Mouse (Mus musculus): ENCODE data around the gene Strip2. TPM values are rescaled to one million over a fixed set of nuclear protein-coding genes. Genes with fewer than 3 reads are reported as not detected.

Gene Strip2
- total RNA-seq, 2 experiments from 2014 or later: 0.33 to 1.3 TPM

DNA sequence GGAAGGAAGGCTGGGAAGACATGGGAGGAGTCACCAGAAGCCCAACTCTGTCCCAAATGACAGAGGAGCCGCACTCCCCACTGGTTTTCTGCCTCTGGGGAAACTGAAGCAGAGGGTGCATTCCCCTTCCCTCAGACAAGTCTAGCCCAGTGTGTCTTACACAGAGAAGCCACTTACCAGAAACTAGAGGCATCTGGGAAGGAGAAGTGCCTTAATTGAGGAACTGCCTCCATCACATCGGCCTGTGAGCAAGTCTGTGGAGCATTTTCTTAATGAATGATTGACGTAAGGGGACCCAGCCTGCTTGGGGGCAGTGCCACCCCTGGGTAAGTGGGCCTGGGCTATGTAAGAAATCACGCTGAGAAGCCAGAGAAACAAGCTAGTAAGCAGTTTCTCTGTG lies 82.0 kb downstream of the Strip2 start:
- ATAC-seq (ENCODE audit: poor library complexity, severe bottlenecking): peak; percentile 56

DNA sequence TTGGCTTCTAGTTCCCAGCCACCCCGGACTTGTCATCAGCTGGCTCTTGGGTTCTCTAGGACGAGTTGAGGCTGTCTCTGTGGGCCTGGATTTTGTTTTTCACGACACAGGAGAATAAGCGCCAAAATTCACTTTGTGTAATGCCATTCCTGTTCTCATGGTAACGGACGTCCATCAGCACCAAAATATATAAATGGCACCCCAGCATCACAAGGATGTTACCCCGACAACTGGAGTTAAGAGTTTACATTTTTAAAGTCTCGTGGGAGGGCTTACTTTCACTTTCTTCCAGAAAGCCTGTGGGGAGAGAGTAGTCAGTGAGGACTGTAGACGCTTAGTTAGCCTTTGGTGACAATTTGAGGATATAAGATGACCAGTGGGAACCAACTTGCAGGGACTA lies 85.8 kb downstream of the Strip2 start:
- ATAC-seq (ENCODE audit: poor library complexity, severe bottlenecking): no peak

DNA sequence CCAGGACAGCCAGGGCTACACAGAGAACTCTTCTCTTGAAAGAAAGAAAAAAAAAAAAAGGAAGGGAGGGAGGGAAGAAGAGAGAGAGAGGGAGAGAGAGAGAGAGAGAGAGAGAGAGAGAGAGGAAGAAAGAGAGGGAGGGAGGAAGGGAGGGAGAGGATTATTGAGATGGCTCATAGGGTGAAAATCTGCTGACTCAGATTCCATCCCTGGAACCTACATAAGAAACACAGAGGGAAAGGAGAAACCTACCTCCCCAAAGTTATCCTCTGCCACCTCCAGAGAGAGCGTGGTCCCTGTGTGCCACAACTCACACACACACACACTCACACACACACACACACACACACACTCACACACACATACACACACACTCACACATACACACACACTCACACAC lies 89.0 kb downstream of the Strip2 start:
- no peak for ATAC-seq (ENCODE audit: poor library complexity, severe bottlenecking)

DNA sequence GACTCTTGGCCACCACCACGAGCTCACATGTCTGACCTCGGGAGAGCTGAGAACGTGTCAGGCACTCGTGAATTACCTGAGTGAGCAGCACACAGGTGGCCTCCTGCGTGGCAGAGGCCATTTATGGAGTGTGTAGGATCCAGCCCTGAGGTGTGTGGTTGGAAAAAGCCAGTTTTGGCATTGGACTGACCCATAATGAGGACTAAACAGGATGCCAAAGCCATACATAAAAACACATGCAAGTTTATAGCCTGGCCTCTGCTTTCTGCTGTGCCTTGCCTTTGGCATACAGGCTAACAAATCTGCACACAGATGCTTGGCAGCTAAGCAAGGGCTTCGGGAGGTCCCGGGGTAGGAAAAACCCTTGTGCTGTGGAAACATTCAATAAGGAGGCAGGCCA lies 92.4 kb downstream of the Strip2 start:
- ATAC-seq (ENCODE audit: poor library complexity, severe bottlenecking): no peak

Other genes with a start within 250 kb of the Strip2 start
- gene Tspan33, start 222.8 kb upstream of the Strip2 start, total RNA-seq (2015): 1.5 and 3.7 TPM in 2 replicates
- 2.7 and 5.0 TPM in 2 replicates for gene Tspan33, start 222.8 kb upstream of the Strip2 start, total RNA-seq (2017)
- gene Smo, start 181.5 kb upstream of the Strip2 start, total RNA-seq (2015): 2.6 and 4.3 TPM in 2 replicates
- 2.3 and 2.5 TPM in 2 replicates for gene Smo, start 181.5 kb upstream of the Strip2 start, total RNA-seq (2017)
- gene Ahcyl2, start 149.0 kb upstream of the Strip2 start, total RNA-seq (2015): 34.2 and 46.4 TPM in 2 replicates
- 80.8 and 82.7 TPM in 2 replicates for gene Ahcyl2, start 149.0 kb upstream of the Strip2 start, total RNA-seq (2017)
- gene Nrf1, start 131.0 kb downstream of the Strip2 start, total RNA-seq (2015): 37.1 and 39.6 TPM in 2 replicates
- 69.9 and 84.5 TPM in 2 replicates for gene Nrf1, start 131.0 kb downstream of the Strip2 start, total RNA-seq (2017)